Mouse (Mus musculus) liver, postnatal 0 days (tissue): ENCODE measurements around the gene Ankrd50.

Experiments
- CTCF ChIP-seq: sonication (generic); IDR thresholded peaks from 2 replicates; pipeline ENCODE4 v1.5.1; 2016; ENCODE audit warnings: antibody characterized with exemption, low read depth
- EP300 ChIP-seq: IDR thresholded peaks from 2 replicates; pipeline ENCODE4 v1.6.1; 2016; ENCODE audit warnings: antibody characterized with exemption, low read depth, mild to moderate bottlenecking

- no peak for TF ChIP-seq EP300
- TF ChIP-seq CTCF = no peak
These were observed 69.2 kb downstream of the Ankrd50 start for GRCm38 (mm10) chr3:38415292-38415930.
